Mouse (Mus musculus): ENCODE data around the gene Klf5. TPM values are rescaled to one million over a fixed set of nuclear protein-coding genes. Genes with fewer than 3 reads are reported as not detected.
A peak's percentile ranks its signal among the peaks of the same experiment; 100 is the strongest.

Klf5 gene
- polyA plus RNA-seq (2015; fragmentation: Nextera tagmentation; extraction: Ambion mirVana), result 91.2 and 104 TPM in 2 replicates

DNA sequence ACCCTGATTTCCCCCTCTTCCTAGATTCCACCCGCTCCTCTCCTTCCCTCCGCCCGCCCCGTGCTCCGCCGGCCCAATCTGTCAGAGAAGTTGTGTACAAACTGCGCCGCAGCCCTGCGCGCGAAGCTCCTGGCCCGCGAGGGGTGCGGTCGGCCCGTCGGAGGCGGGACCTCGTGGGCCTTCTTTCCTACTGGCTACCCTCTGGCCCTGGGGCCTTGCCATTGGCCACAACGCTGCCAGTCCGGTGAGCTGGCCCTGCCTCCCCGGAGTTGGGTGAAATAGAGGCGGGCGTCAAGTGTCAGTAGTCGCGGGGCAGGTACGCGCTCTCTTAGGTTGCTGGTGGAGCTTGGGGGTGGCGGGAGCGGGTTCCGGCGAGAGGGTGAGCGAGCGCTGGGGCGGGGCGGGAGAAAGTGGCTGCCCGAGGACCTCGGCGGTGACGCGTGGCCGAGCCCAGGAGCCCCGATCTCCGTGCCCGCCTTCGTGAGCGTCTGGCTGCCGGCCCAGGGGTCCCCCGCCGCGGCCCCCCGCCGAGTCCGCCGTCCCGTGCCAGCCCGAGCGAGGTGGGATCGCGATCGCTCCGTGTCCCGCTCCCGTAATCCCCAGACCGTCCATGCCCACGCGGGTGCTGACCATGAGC is at the start of gene Klf5:
Gene Klf5, plus strand, starts transcription at position 307 of the 637 bp plus-strand sequence.
- H3K27ac ChIP-seq, result peak within 1 kb of the TSS; percentile 84
- peak within 1 kb of the TSS; percentile 94 for H3K4me2 ChIP-seq
- H3K36me3 ChIP-seq, result no peaks in the 10 kb centered on the region
- H3K9ac ChIP-seq, result peak within 1 kb of the TSS; percentile 78
- WGBS, result under 1% methylated on average over 49 of the region's 67 CpGs
- no peaks in the 10 kb centered on the region for H3K9me3 ChIP-seq
- no peaks in the 10 kb centered on the region for H3K27me3 ChIP-seq (replicated peaks)
- H3K4me3 ChIP-seq (replicated peaks), result peak within 1 kb of the TSS; percentile 80
- peak; percentile 97 for ATAC-seq (ENCODE audit: insufficient read depth, low FRiP score, low read depth)
- H3K4me1 ChIP-seq, result no peaks in the 10 kb centered on the region

DNA sequence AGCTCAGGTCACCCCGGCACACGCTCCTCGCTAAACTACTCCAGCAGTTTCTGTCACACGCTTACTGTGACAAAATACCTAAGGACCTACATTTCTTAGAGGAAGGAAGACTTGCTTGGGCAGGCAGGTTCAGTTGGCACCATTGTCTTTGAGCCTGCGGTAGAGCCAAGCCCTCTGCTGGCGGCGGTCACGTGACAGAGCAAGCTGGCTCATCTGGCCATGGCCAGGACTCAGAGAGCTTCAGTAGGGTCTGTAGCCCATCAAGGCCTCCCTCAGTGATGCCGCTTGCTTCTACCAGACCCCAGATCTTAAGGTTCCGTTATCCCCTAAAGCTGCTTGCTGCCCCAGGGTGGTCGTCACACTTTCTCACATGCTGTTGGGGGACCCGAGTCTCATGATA is 36.5 kb upstream of the Klf5 start:
- no peak for ATAC-seq (ENCODE audit: insufficient read depth, low FRiP score, low read depth)
- no peaks in the 10 kb centered on the region for H3K36me3 ChIP-seq
- 94% methylated on average over 12 of the region's 12 CpGs for WGBS

DNA sequence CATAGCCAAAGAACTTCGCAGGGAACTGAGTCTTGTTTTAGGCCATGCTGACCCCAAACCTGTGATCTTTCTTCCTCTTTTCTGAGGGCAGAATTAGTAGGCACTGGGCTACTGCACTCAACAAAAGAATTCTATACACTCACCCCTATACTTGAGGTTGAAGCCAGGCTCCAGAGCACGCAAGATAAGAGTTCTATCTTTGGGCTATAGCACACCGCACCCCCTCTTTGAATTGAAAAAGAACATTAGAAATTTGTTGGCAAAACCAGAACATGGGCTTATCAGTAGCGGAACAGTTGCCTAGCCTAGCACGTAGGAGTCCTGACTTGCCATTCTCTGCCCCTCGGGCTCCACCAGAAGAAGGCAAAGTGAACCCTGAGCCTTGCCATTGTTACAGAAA is 34.7 kb upstream of the Klf5 start:
- H3K4me1 ChIP-seq, result no peaks in the 10 kb centered on the region
- no peaks in the 10 kb centered on the region for H3K36me3 ChIP-seq
- no peak overlapping the region for H3K4me2 ChIP-seq
- WGBS, result 85% methylated on average over 6 of the region's 6 CpGs
- H3K27me3 ChIP-seq (replicated peaks), result no peaks in the 10 kb centered on the region
- peak; percentile 63; the same call in 1 of the 2 replicates for ATAC-seq (ENCODE audit: insufficient read depth, low FRiP score, low read depth)
- H3K9me3 ChIP-seq, result no peaks in the 10 kb centered on the region
- no peak overlapping the region for H3K27ac ChIP-seq
- no peak overlapping the region for H3K9ac ChIP-seq
- no peak overlapping the region for H3K4me3 ChIP-seq (replicated peaks)

More for the DNA sequence above, 36.5 kb upstream of the Klf5 start:
- no peaks in the 10 kb centered on the region for H3K27me3 ChIP-seq (replicated peaks)
- no peak overlapping the region for H3K4me3 ChIP-seq (replicated peaks)
- H3K9ac ChIP-seq, result no peak overlapping the region
- H3K4me2 ChIP-seq, result no peak overlapping the region
- H3K4me1 ChIP-seq, result no peaks in the 10 kb centered on the region
- H3K27ac ChIP-seq, result no peak overlapping the region
- no peaks in the 10 kb centered on the region for H3K9me3 ChIP-seq

DNA sequence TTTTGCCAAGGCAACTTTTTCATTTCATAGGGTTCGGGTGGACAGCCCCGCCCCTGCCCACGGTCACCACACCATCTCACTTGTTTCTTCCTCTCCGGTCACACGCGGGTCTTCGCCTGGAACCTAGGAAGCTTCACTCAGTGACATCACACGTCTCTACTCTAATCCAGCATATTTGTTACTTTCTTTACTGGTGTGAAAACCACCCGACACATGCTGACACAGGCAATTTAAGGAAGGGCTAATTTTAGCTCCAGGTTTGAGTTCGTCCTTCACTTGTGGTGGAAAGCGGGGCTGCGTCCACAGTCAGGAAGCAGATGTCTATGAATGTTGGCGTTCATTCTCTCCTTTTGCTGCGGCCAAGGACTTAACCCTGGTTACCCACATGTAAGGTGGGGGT is 32.7 kb upstream of the Klf5 start:
- no peaks in the 10 kb centered on the region for H3K9me3 ChIP-seq
- no peak for ATAC-seq (ENCODE audit: insufficient read depth, low FRiP score, low read depth)
- H3K27me3 ChIP-seq (replicated peaks), result no peaks in the 10 kb centered on the region
- no peak overlapping the region for H3K9ac ChIP-seq
- 87% methylated on average over 14 of the region's 14 CpGs for WGBS
- no peak overlapping the region for H3K4me2 ChIP-seq
- H3K36me3 ChIP-seq, result no peaks in the 10 kb centered on the region
- no peaks in the 10 kb centered on the region for H3K4me1 ChIP-seq
- H3K27ac ChIP-seq, result no peak overlapping the region
- no peak overlapping the region for H3K4me3 ChIP-seq (replicated peaks)

DNA sequence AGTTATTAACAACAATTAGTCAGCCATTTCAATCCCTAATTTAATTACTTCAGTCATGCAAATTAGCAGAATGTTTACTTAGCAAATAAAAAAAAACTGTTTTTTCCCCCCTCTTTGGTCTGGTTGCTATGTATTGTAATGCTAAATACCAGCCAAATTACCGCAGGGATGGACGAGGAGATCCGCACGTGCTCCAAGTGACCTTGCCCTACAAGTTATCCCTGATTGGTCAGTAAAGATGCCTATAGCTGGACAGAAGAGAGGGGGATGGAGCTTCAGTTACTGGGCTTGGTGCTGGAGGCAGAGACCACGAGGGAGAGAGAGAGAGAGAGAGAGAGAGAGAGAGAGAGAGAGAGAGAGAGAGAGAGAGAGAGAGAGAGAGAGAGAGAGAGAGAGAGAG is 31.7 kb upstream of the Klf5 start:
- Histone ChIP-seq H3K4me2 (no peak overlapping the region), H3K9me3 (no peaks in the 10 kb centered on the region), H3K36me3 (no peaks in the 10 kb centered on the region), H3K9ac (no peak overlapping the region), H3K4me1 (no peaks in the 10 kb centered on the region), H3K27me3 (replicated peaks) (no peaks in the 10 kb centered on the region), H3K27ac (no peak overlapping the region), H3K4me3 (replicated peaks) (no peak overlapping the region)
- no peak for ATAC-seq (ENCODE audit: insufficient read depth, low FRiP score, low read depth)
- WGBS, result 66% methylated on average over 5 of the region's 5 CpGs

DNA sequence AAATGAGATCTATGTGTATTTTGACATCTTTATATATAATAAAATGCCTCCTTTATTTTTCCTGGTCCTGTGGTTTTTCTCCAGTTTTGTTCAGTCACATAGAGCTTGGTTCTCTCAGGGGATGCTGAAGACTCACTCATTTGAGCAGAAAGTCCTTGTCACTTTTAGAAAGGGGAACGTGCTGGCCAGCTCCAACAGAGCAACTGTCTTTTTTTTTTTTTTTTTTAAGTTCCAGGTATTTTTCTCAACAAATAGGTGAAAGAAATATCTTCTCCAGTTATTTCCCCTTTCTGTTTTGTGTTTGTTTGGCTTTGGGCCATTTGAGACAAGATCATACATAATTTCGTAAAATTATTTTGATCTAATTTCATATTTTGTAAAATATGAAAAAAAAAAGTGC is 24.4 kb upstream of the Klf5 start:
- H3K27me3 ChIP-seq (replicated peaks), result no peaks in the 10 kb centered on the region
- H3K36me3 ChIP-seq, result no peaks in the 10 kb centered on the region
- H3K9me3 ChIP-seq, result no peaks in the 10 kb centered on the region
- H3K4me3 ChIP-seq (replicated peaks), result no peak overlapping the region
- WGBS, result 70% methylated on average over 2 of the region's 2 CpGs
- no peak overlapping the region for H3K9ac ChIP-seq
- H3K4me2 ChIP-seq, result no peak overlapping the region
- no peak for ATAC-seq (ENCODE audit: insufficient read depth, low FRiP score, low read depth)
- no peak overlapping the region for H3K27ac ChIP-seq
- no peaks in the 10 kb centered on the region for H3K4me1 ChIP-seq

DNA sequence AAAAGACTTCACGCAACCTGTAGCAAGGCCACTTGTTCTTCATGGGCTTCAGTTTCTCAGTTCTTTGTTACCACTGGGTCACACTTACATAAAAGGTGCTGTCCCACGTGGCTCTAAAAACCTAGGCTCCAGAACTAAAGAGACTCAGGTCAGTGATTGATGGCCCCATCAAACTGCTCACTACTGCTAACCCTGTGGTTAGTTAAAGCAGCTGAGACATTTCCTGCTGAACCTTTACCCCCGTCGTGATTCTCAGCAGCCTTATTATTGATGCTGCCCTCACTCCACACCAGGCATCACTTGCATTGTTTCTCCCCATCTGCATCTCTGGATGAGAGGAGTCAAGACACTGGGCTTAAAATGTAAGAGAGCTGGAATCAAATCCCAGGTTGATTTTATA is 22.7 kb upstream of the Klf5 start:
- no peak for ATAC-seq (ENCODE audit: insufficient read depth, low FRiP score, low read depth)
- Histone ChIP-seq H3K4me2 (no peak overlapping the region), H3K9ac (no peak overlapping the region), H3K9me3 (no peaks in the 10 kb centered on the region), H3K4me1 (no peaks in the 10 kb centered on the region), H3K4me3 (replicated peaks) (no peak overlapping the region), H3K36me3 (no peaks in the 10 kb centered on the region), H3K27ac (no peak overlapping the region), H3K27me3 (replicated peaks) (no peaks in the 10 kb centered on the region)
- WGBS, result 24% methylated on average over 4 of the region's 4 CpGs

DNA sequence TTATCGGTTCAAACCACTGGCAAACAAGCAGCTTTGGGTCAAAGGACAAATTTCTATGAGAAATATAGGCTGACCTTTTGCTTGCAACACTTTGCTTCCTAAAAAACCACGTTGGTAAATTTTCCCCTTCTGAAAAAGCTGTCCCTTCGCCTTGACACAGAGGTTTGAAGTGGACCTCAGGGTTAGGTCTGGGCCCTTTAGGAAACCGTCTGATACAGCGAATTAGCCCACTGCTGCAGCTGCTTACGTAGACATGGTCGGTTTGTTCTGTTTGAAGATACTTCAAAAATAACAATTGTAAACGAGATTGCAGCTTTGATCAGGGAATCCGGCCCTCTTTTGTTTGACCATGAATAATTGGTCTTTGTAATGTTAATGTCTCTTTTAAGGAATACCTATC is 20.2 kb upstream of the Klf5 start:
- no peaks in the 10 kb centered on the region for H3K9me3 ChIP-seq
- no peak overlapping the region for H3K4me3 ChIP-seq (replicated peaks)
- H3K36me3 ChIP-seq, result no peaks in the 10 kb centered on the region
- 47% methylated on average over 9 of the region's 9 CpGs for WGBS
- H3K4me2 ChIP-seq, result no peak overlapping the region
- no peaks in the 10 kb centered on the region for H3K4me1 ChIP-seq
- H3K27me3 ChIP-seq (replicated peaks), result no peaks in the 10 kb centered on the region
- H3K27ac ChIP-seq, result no peak overlapping the region
- ATAC-seq (ENCODE audit: insufficient read depth, low FRiP score, low read depth), result no peak
- H3K9ac ChIP-seq, result no peak overlapping the region

DNA sequence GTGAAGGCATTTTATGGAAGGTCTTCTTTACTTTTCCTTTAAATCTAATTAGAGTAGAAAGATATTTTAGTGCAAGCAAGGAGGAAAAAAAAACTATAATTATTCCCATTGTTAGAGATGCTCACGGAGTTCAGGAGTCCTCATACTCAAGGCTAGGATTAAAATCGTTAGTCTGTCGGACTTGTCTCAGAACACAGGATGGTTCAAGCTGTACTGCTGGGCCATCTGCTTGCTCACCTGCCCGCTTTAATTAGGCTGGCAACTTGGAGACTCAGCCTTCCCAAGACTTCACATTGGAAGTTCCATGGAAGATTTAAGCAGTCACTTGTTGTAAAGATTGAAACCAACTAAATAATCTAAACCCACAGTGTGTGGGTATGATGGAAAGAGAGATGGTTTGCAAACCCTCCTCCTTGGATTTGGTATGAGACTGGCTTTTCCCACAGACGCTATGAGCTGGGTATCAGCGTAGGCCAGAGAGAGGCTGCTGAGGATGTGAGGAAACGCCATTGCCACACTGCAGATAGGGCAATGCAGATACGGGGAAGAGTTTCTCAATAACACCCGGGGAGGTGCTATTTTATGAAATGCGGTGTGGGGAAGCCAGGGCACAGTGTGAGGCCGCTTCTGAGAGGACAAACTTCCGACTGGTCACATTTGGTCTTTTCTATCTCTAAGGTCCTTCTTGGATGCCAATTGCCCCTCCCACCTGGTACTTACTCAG is 19.6 kb upstream of the Klf5 start:
- H3K27me3 ChIP-seq (replicated peaks), result no peaks in the 10 kb centered on the region
- H3K27ac ChIP-seq, result no peak overlapping the region
- H3K4me3 ChIP-seq (replicated peaks), result no peak overlapping the region
- no peaks in the 10 kb centered on the region for H3K4me1 ChIP-seq
- ATAC-seq (ENCODE audit: insufficient read depth, low FRiP score, low read depth), result 0 out of 2 replicates have a peak, but pooled peaks have one; percentile 6
- H3K36me3 ChIP-seq, result no peaks in the 10 kb centered on the region
- H3K9me3 ChIP-seq, result no peaks in the 10 kb centered on the region
- H3K9ac ChIP-seq, result no peak overlapping the region
- H3K4me2 ChIP-seq, result no peak overlapping the region
- WGBS, result 56% methylated on average over 12 of the region's 12 CpGs

DNA sequence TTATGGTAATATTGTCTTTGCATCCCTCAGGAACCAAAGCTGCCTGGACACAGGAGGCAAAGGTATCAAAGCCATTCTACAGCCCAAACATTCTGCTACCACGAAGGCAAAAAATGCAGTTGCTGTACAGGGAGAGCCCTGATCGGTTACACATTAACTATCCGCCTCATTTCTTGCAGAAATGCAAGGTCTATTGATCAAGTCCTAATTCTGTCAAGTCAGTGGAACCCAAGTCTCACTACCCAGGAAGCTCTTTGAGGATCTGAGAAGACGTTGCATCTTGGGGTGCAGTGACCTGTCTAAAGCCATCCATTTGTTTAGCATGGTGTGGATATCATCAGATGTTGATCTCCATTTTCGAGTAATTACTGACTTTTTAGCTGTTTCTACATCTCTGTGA is 18.1 kb upstream of the Klf5 start:
- Histone ChIP-seq H3K4me3 (replicated peaks) (no peak overlapping the region), H3K36me3 (no peaks in the 10 kb centered on the region), H3K27ac (no peak overlapping the region), H3K27me3 (replicated peaks) (no peaks in the 10 kb centered on the region), H3K4me2 (no peak overlapping the region), H3K4me1 (no peaks in the 10 kb centered on the region), H3K9me3 (no peaks in the 10 kb centered on the region), H3K9ac (no peak overlapping the region)
- 64% methylated on average over 5 of the region's 5 CpGs for WGBS
- ATAC-seq (ENCODE audit: insufficient read depth, low FRiP score, low read depth), result no peak

DNA sequence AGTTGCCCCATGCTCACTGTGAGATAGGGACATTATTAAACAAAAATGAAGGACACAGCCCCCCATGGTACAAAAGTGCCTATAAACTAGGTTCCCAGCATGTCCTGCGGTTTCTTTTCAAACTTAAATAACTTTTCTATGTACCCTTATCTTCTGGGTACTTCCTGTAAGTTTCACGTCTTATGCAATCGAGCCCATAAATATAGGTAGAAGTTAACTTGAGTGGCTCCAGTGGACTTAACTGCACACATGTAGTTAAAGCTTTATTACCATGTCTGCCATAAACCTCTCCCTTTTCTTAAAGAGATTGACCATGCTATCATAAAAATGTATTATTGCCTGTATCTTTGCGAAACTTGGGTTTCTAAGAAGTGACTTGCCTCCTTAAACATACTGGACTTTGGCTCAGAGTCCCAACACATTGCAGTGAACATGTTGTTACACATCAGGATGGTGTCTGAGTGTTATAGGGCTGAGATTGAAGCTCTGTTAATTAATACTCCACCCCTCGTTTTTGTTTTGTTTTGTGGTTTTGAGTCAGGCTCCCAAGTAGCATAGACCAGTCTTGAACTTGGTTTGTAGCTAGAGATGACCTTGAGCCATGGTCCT is 17.6 kb upstream of the Klf5 start:
- Histone ChIP-seq H3K4me1 (no peaks in the 10 kb centered on the region), H3K9me3 (no peaks in the 10 kb centered on the region), H3K27me3 (replicated peaks) (no peaks in the 10 kb centered on the region), H3K4me3 (replicated peaks) (no peak overlapping the region), H3K4me2 (no peak overlapping the region), H3K9ac (no peak overlapping the region), H3K36me3 (no peaks in the 10 kb centered on the region), H3K27ac (no peak overlapping the region)
- 73% methylated on average over 5 of the region's 5 CpGs for WGBS
- 0 out of 2 replicates have a peak, but pooled peaks have one; percentile 8 for ATAC-seq (ENCODE audit: insufficient read depth, low FRiP score, low read depth)

DNA sequence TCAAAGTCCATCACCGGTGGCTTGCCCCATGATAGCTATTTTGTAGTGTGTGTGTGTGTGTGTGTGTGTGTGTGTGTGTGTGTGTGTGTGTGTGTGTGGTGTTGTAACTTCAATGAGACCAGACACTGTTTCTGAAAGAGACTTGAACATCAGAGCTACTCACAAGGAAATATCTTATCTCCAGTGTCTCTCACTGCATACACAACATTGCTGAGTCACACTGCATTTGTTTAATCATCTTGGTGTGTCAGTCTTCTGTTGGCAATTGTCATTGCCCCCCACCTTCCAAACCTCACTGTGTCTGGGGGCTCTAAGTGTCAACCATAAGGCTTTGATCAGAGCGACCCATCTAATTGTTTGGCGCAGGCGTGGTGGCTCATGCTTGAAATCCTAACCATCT is 13.0 kb upstream of the Klf5 start:
- Histone ChIP-seq H3K4me2 (no peak overlapping the region), H3K27ac (no peak overlapping the region), H3K9me3 (no peaks in the 10 kb centered on the region), H3K27me3 (replicated peaks) (no peaks in the 10 kb centered on the region), H3K4me1 (no peaks in the 10 kb centered on the region), H3K4me3 (replicated peaks) (no peak overlapping the region), H3K9ac (no peak overlapping the region), H3K36me3 (no peaks in the 10 kb centered on the region)
- WGBS, result 82% methylated on average over 4 of the region's 4 CpGs
- ATAC-seq (ENCODE audit: insufficient read depth, low FRiP score, low read depth), result no peak
